Mouse (Mus musculus) layer of hippocampus, adult 2 months (tissue): ENCODE measurements around the gene Dusp16. TPM values are rescaled to one million over a fixed set of nuclear protein-coding genes. Genes with fewer than 3 reads are reported as not detected.

ENCODE experiments used
- DNase-seq, 2 experiments: peaks; one replicate each; pipeline ENCODE4 v3.0.0; 2022; ENCODE audit warnings: low spot score in 2 of 2
- H3K27ac ChIP-seq: fragments of 200-600 bp; 2 replicates; pipeline ENCODE4 v1.8.1; 2022
- H3K4me3 ChIP-seq: fragments of 200-600 bp; 2 replicates; pipeline ENCODE4 v1.8.1; 2022; ENCODE audit warnings: mild to moderate bottlenecking
- CTCF ChIP-seq: fragments of 200-600 bp; conservative IDR thresholded peaks from 2 replicates; pipeline ENCODE4 v1.8.1; 2022; ENCODE audit warnings: antibody characterized with exemption, mild to moderate bottlenecking, moderate library complexity
- total RNA-seq, 2 experiments: library from RNA; stranded (reverse); gene quantifications; 2 replicates each; pipeline ENCODE4 v1.2.3; 2021

Dusp16 gene
- total RNA-seq, 2 experiments from 2014 or later = 8.6 to 8.9 TPM

GRCm38 (mm10) chr6:134781494-134781913 lies 10.9 kb downstream of the Dusp16 start:
- Histone ChIP-seq H3K4me3 (no peak overlapping the region), H3K27ac (no peak overlapping the region)
- TF ChIP-seq CTCF = no peak
- no peak for DNase-seq

GRCm38 (mm10) chr6:134780024-134780423 lies 12.4 kb downstream of the Dusp16 start:
- no peak overlapping the region for H3K27ac ChIP-seq
- DNase-seq = no peak
- TF ChIP-seq CTCF = peak; percentile 58
- H3K4me3 ChIP-seq = no peak overlapping the region

- no peak for TF ChIP-seq CTCF
- no peak for DNase-seq
- no peak overlapping the region for H3K4me3 ChIP-seq
- no peak overlapping the region for H3K27ac ChIP-seq
Observed at GRCm38 (mm10) chr6:134773961-134774360, 18.5 kb downstream of the Dusp16 start.

DNA sequence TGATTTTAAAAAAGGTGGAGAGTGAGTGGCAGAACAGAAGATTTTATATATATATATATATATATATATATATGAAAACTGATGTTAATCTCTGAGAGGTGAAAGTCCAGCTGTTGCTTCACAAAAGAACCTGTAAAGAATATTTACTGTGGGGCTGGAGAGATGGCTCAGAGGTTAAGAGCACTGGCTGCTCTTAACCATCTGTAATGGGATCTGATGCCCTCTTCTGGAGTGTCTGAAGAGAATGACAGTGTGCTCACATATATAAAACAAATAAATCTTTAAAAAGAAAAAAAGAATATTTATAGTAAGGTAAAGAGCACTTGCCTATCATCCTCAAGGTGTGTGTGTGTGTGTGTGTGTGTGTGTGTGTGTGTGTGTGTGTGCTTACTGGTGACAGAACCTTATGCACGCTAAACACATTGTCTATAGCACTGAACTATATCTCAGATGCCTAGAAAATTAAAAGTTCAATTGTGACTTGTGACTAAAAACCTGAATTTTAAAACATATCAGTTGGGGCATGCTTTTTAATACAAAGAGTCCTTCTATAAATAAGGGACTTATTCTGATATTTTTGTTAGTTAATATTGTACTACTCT lies 19.0 kb downstream of the Dusp16 start:
- Histone ChIP-seq H3K4me3 (no peak overlapping the region), H3K27ac (no peak overlapping the region)
- peak; percentile 24 for TF ChIP-seq CTCF

DNA sequence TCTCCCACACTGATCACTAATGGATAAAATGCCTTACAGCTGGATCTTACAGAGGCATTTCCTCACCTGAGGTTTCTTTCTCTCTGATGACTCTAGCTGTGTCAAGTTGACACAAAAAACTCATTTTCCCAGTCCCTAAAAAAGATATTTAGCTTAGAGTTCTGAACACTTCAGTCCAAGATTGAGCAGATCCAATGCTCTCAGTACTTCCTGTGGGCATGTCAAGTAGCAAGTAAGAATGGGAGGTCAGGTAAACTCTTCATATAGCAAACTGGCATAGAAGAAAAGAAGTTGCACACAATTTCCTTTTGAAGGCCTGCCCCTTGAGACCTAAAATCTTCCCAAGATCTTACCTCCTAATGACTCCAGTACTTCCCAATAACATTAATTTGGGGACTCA lies 22.1 kb downstream of the Dusp16 start:
- H3K27ac ChIP-seq = no peak overlapping the region
- H3K4me3 ChIP-seq = no peak overlapping the region
- no peak for DNase-seq
- no peak for TF ChIP-seq CTCF

More for the DNA sequence above, 19.0 kb downstream of the Dusp16 start:
- DNase-seq = no peak

DNA sequence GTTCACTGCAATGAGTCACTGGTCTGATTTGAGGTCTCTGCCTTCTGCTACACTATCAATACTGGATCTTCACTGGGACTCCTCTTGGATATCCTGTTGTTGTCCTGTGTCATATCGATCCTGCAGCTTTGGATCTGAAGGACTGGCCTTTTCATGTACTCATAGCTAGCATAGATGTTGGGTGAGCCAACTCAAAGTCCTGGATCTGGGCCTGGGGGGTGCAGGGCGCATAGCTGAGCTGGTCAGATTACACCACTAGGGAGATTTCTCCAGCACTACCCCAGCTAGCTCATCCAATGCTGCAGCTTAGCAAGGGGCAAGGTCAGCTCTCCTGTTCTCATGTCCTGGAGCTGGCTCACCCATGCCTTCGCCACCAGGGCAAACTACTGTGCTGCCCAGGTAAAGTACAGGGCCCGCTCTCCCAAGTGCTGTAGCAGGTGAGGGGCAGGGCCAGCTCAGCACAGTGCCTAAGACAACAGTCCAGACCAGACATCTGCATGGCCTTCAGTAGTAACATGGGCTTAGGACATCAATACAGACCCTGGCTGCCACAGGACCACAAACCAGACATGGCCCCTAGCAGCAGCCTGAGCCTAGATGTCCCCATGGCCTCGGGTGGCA lies 27.9 kb downstream of the Dusp16 start:
- H3K27ac ChIP-seq = peak overlapping the region; percentile 63; the same call in 1 of the 2 replicates
- no peak for DNase-seq
- no peak overlapping the region for H3K4me3 ChIP-seq
- TF ChIP-seq CTCF = no peak

- no peak for DNase-seq
- TF ChIP-seq CTCF = no peak
- Histone ChIP-seq H3K4me3 (no peak overlapping the region), H3K27ac (peak overlapping the region; percentile 63; the same call in 1 of the 2 replicates)
Observed at GRCm38 (mm10) chr6:134763436-134763835, 29.0 kb downstream of the Dusp16 start.

- Histone ChIP-seq H3K4me3 (no peak overlapping the region), H3K27ac (peak overlapping the region; percentile 40; the same call in 1 of the 2 replicates)
- no peak for TF ChIP-seq CTCF
- DNase-seq = no peak
Observed at GRCm38 (mm10) chr6:134761808-134762207, 30.6 kb downstream of the Dusp16 start.

DNA sequence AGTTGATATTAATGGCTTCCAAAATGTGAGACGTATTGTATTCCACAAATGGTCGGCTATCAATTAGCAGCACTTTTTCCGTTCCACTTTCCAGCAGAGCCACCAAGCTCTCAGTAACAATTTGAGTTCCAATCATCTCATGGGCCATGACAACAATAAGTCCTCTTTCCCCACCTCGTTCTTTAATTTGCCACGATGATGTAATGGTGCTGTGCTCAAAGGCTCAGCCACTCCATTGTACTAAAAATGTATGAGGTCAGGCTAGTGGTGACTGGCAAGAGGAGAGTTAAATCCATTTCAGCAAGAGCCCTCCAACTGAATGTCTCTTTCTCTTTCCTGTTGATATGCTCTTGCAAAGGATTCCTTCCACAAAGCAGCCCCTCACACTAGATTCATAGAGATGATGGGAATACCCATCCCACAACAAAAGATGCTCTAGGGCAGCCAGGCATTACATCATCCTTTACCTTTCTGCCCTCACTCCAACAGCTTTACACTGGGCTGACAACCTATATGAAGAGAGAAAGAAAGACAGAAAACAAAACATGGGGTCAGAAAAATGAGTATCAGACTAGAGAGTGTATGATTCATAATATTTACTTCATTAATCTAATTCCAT lies 31.4 kb downstream of the Dusp16 start:
- Histone ChIP-seq H3K27ac (peak overlapping the region; percentile 46; the same call in 1 of the 2 replicates), H3K4me3 (no peak overlapping the region)
- DNase-seq = no peak
- no peak for TF ChIP-seq CTCF

GRCm38 (mm10) chr6:134756058-134756457 lies 36.4 kb downstream of the Dusp16 start:
- H3K27ac ChIP-seq = no peak overlapping the region
- no peak overlapping the region for H3K4me3 ChIP-seq
- DNase-seq = no peak
- no peak for TF ChIP-seq CTCF

DNA sequence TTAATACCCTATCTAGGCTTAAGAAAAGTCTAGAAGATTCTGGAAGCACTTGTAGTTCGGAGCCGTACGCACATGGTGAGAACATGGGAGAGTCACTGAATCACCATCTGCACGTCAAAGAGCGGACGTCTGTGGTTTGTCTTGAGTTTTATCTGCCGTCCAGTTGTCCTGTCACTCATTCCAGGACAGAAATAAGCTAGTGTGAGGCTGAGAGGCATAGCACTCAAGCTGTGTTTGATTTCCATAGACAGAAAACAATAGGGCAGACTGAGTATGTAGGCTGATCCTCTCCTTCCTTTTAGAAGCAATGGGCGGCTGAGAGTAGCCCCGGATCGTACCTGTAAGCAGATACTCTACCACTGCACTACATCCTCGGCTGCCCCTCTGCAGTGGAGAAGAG lies 38.6 kb downstream of the Dusp16 start:
- DNase-seq = no peak
- TF ChIP-seq CTCF = no peak
- H3K27ac ChIP-seq = no peak overlapping the region
- no peak overlapping the region for H3K4me3 ChIP-seq

DNA sequence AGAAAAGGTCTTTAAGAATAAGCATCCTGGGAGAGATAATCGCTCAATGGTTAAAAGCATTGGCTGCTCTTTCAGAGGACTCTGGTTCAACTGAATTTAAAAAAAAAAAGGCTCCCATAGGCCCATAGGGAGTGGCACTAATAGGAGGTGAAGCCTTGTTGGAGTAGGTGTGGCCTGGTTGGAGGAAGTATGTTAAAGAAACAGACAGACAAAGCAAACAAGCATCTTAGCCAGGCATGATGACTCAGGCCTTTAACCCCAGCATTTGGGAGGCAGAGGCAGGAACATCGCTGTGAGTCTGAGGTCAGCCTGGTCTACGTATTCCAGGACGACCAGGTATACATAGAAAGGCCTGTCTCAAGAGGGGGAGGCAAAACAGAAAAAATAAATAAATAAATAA lies 39.0 kb downstream of the Dusp16 start:
- Histone ChIP-seq H3K4me3 (no peak overlapping the region), H3K27ac (no peak overlapping the region)
- DNase-seq = no peak
- no peak for TF ChIP-seq CTCF

GRCm38 (mm10) chr6:134751883-134752647 lies 40.4 kb downstream of the Dusp16 start:
- Histone ChIP-seq H3K27ac (no peak overlapping the region), H3K4me3 (no peak overlapping the region)
- TF ChIP-seq CTCF = no peak
- no peak for DNase-seq
